Mouse (Mus musculus): ENCODE results near the gene B4galt5. TPM values are rescaled to one million over a fixed set of nuclear protein-coding genes. Genes with fewer than 3 reads are reported as not detected.
A peak's percentile ranks its signal among the peaks of the same experiment; 100 is the strongest.

B4galt5 gene
- polyA plus RNA-seq, 2 experiments from 2014 or later: 7.9 to 11.6 TPM

DNA sequence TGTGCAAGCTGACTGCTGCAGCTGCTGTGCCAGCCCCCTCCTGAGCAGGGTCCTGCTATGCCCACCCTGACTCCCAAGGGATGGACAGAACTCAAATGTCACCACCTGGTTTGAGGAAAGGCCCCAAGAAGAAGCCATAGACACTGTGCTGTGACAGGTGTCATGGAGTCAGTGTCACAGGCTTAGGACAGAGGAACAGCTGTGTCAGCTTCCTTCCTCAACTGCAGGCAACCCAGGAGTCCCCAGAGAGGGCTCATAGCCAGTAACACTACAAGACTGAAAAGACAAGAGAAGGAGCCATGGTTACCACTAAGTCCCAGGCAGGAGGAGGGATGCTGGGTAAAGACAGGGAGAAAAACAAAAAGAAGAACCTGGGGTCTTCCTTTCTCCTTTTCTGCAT, 7.9 kb upstream of the B4galt5 start:
- no peak for ATAC-seq

GRCm38 (mm10) chr2:167354611-167355165, 5.7 kb upstream of the B4galt5 start:
- no peak for ATAC-seq

DNA sequence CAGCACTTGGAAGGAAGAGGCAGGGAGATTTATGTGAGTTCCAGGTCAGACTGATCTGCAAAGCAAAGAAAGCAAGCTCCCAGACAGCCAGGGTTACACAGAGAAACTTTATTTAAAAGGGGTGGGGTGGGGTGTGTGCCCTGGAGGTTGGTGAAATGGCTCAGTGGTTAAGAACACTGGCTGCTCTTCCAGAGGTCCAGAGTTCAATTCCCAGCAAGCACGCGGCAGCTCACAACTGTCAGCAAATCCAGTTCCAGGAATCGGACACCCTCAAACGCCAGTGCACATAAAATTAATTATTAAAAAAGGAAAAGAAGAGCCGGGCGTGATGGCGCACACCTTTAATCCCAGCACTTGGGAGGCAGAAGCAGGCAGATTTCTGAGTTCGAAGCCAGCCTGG, 5.1 kb upstream of the B4galt5 start:
- no peak for ATAC-seq

DNA sequence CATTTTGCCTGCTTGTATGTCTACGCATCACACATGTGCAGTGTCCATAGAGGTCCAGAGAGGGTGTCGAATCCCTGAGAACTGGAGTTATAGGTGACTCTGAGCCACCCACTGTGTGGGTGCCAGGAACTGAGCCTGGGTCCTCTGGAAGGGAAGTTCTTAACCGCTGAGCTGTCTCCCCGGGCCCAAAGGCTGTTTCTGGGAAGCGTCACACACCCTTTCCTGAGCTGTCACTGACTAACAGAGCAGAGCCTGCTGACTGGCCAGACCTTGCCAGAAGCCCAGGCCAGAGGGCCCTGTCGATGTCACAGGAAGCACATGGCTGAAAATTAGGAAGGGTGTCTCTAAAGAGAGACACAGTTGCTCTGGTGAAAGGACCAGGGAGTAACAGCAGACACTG, 3.5 kb upstream of the B4galt5 start:
- no peak for ATAC-seq

DNA sequence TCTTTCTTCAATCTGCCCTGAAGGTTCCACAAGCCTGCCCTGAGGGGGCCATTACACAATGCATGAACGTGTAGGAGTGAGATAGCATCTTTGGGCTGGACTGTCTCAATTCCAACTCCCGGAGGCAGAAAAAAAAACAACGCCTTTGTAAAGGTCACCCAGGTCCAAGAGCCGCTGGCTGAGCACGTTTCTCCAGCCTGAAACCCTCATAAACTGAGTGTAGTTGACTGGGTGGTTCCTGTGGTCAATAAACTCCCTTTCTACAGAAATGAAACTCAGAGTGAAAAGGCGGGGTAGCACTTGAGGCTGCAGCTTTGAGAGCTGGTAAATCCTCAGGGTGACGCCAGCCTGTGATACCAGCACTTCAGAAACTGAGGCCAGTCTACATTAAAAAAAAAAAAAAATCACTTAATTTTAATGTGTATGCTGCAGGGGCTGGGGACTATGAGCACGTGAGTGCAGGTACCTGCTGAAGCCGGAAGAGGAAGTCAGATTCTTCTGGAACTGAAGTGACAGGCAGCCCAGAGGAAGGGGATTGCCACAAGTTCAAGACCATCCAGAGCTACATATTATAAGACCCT, 2.5 kb upstream of the B4galt5 start:
- peak; percentile 15 for ATAC-seq

GRCm38 (mm10) chr2:167350126-167350650, 1.2 kb upstream of the B4galt5 start:
- ATAC-seq: no peak

- ATAC-seq: peak; percentile 75
These were observed 427 bp upstream of the B4galt5 start for GRCm38 (mm10) chr2:167349283-167349936.

GRCm38 (mm10) chr2:167347991-167348375, 1.0 kb downstream of the B4galt5 start:
- no peak for ATAC-seq

GRCm38 (mm10) chr2:167347361-167347760, 1.6 kb downstream of the B4galt5 start:
- ATAC-seq: no peak

- ATAC-seq: no peak
These were observed 3.3 kb downstream of the B4galt5 start for GRCm38 (mm10) chr2:167345508-167346164.

GRCm38 (mm10) chr2:167344871-167345507, 4.0 kb downstream of the B4galt5 start:
- ATAC-seq: no peak

DNA sequence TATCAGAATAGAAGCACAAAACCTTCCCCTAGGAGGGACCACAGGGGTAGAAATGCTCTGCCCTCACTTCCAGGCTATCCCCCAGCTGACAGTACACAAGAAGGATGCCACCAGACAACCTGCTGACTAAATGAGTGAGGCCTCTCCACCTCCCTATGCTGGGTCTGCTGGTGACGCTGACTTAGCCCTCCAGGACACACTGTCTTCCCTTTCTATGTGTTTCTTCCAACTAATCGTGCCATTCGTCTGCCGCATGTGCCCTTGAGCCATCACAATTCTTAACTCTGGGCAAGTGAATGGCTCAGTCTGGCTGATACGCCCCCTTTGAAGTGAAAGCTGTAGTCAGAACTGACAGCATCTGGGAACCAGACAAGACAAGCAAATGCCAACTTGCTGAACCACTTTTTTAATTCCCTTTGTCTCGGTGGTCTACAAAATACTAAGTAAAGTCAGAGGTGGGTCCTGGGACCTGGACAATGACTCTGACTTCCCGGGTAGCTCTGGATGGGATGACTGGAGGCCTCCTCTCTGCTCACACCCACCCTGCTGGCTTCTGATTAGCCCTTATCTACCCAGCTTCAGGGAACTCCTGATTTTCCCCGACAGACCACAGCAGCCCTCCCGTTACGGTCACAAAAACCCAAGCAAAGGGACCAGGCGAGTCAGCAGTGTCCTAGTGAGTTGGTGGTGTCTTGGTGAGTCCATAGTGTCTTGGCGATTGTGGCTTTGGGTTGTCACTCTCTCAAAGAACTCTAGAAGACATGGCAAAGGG, 5.4 kb downstream of the B4galt5 start:
- no peak for ATAC-seq

GRCm38 (mm10) chr2:167342876-167343275, 6.1 kb downstream of the B4galt5 start:
- no peak for ATAC-seq

GRCm38 (mm10) chr2:167337580-167337979, 11.4 kb downstream of the B4galt5 start:
- ATAC-seq: no peak

GRCm38 (mm10) chr2:167337214-167337512, 11.8 kb downstream of the B4galt5 start:
- no peak for ATAC-seq

DNA sequence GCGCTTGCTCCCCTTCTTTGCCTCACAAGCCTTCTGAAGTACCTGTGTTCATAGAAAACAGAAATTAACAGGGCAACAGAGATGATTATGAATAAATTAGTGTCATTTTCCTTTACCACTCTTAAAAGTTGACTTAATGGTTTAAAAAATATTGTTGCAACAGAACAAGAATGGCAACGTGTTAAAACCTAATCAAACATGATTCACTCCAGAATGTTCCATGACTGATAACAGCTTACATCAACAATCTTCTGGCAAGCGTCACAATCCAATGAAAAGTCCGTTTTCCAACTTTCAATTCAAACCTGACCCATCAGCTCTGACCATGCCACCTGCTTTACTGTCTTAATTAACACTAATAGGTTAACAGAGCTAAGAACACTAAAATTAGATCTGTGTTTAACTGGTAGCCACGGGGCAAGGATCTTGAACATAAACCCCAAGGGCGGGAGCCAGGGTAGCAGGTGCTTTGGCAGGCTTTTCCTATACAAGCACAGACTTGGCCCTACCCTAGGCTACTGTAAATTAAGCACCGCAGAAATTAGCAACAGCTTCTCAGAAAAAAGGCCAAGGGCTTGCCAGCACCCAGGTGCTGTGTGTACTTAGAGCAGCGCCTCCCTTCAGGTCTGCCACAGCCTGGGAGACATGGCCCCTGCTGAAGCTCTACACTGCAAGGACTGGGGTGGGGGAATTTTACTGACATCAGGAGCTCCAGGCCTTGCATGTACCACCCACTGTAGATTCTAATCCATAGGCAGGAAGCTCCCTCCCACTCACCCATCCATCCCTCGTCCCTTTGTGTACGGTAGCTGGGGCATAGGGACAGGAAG, 12.4 kb downstream of the B4galt5 start:
- ATAC-seq: peak; percentile 56

DNA sequence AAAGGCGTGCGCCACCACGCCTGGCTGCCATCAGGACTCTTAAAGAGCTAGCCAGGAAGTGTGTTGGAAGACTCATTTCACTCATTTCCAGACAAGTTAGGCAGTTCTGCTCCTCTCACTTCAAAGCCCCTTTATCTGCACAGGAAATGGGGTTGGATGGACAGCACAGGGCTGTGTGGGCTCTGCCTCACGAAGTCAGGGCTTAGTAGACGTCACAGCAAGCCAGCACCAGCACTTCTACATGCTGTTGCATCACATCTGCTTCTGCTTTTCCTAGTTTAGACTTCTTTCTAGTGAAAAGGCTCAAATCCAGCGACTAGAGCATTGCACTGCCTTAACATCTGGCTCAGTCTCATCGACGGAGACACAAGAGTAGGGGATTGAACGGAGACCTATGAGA, 13.9 kb downstream of the B4galt5 start:
- ATAC-seq: peak; percentile 75

GRCm38 (mm10) chr2:167334312-167334711, 14.7 kb downstream of the B4galt5 start:
- no peak for ATAC-seq

DNA sequence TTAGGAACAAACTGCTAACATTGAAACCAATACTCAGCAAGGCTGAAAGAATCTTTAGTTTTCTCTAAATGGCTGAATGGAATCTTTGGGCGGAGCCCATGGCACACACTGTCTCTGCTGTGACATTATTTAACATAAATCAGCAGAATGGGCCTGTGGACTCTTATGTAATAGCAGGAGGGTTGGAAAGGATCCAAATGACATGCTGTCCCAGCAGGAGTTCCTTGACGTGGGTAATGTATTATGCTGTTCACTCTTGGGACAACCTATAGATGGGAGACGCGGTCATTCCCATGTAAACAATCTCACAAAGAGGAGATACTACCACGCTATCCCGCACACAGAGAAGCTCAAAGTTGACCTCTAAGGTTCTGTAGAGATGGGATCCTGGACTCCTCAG, 15.5 kb downstream of the B4galt5 start:
- no peak for ATAC-seq

DNA sequence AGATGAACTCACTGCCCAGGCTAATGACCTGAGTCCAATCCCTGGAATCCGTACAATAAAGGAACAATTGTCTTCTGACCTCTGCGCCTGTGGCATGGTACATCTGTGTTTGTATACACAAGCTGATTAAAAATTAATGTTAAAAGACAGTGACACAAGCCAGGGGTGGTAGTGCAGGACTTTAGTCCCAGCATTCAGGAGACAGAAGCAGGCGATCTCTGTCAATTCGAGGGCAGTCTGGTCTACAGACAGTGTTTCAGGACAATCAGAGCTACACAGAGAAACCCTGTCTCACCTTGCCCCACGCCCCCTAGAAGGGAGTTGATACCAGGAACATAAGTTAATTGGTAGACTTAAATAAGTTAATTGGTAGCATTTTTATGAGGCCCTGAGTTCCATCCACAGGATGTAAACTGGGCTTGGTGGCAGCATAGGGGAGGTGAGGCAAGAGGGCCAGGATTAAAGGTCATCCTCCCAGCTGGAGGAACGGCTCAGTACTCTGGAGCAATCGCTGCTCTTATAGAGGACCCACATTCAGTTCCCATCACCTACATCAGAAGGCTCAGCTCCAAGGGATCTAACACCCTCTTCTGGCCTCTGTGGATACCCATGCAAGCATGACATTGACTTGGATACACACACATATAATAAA, 16.5 kb downstream of the B4galt5 start:
- no peak for ATAC-seq

- ATAC-seq: no peak
These were observed 17.5 kb downstream of the B4galt5 start for GRCm38 (mm10) chr2:167331432-167331921.
